Comparison of ENCODE assay signal across 36 mouse cellular contexts in the genomic region with DNA sequence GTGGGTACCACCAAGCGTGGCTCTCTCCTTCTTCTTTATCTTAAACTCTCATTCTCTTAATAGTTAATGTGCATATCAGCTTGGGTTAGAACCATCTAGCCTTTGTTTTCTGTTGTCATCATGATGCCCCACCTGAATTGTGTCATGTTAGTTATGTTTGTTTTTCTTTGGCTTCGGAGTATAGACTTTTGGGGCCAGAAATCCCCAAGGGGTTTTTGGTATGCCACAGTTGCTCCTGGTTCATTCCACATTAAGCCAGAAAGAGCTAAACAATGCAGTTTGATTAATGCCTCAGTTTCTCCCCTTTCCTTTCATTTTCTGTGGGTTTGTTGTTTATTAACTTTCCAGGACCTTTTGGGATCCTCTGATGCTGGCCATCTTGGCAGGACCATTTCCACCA. TPM values are rescaled to one million over a fixed set of nuclear protein-coding genes. Genes with fewer than 3 reads are reported as not detected.
"Had no signal": no experiment of that assay in that cellular context is flagged by ENCODE, and none has a peak within 500 bp of the region (broad histone marks: within the 10 kb centered on the region; RNA-seq: fewer than 3 reads in every experiment).

No protein-coding gene starts in this region.

- H3K9me3 ChIP-seq: limb, embryonic 10.5 days; limb, embryonic 12.5 days; limb, embryonic 13.5 days; limb, embryonic 15.5 days; liver, embryonic 12.5 days; liver, embryonic 13.5 days; liver, embryonic 15.5 days; lung, embryonic 15.5 days; midbrain, embryonic 10.5 days; midbrain, embryonic 12.5 days; midbrain, embryonic 13.5 days; midbrain, embryonic 15.5 days; neural tube, embryonic 12.5 days had no signal

- H3K4me1 ChIP-seq: limb, embryonic 10.5 days; limb, embryonic 12.5 days; limb, embryonic 13.5 days; liver, embryonic 12.5 days; liver, embryonic 13.5 days; liver, embryonic 15.5 days; lung, embryonic 15.5 days; megakaryocyte, embryonic 14.5 days; midbrain, embryonic 10.5 days; midbrain, embryonic 12.5 days; midbrain, embryonic 13.5 days; midbrain, embryonic 15.5 days; neural tube, embryonic 12.5 days had no signal

- H3K9ac ChIP-seq: limb, embryonic 12.5 days; limb, embryonic 13.5 days; limb, embryonic 15.5 days; liver, embryonic 12.5 days; liver, embryonic 13.5 days; liver, embryonic 14.5 days; liver, embryonic 15.5 days; lung, embryonic 14.5 days; lung, embryonic 15.5 days; midbrain, embryonic 12.5 days; midbrain, embryonic 13.5 days; midbrain, embryonic 15.5 days; neural tube, embryonic 12.5 days had no signal

- DNase-seq: left cerebral cortex, postnatal 4 days; liver; liver, embryonic 13.5 days; lung, adult 18-20 months; lung, adult 2 months; lung, embryonic 14.5 days; lung, postnatal 10 days; lung, postnatal 14 days; lung, postnatal 36 days; lung, postnatal 4 days; midbrain, embryonic 14.5 days had no signal

- H3K27ac ChIP-seq: limb, embryonic 10.5 days; limb, embryonic 12.5 days; limb, embryonic 13.5 days; limb, embryonic 15.5 days; liver, embryonic 12.5 days; liver, embryonic 13.5 days; liver, embryonic 14.5 days; liver, embryonic 15.5 days; lung, embryonic 15.5 days; macrophage; midbrain, embryonic 10.5 days; midbrain, embryonic 12.5 days; midbrain, embryonic 13.5 days; midbrain, embryonic 15.5 days; neural tube, embryonic 12.5 days had no signal

- H3K27me3 ChIP-seq: limb, embryonic 12.5 days; limb, embryonic 13.5 days; limb, embryonic 15.5 days; liver, embryonic 12.5 days; liver, embryonic 13.5 days; liver, embryonic 15.5 days; lung, embryonic 15.5 days; megakaryocyte, embryonic 14.5 days; midbrain, embryonic 12.5 days; midbrain, embryonic 13.5 days; midbrain, embryonic 15.5 days; neural tube, embryonic 12.5 days had no signal

- H3K4me2 ChIP-seq: limb, embryonic 12.5 days; limb, embryonic 13.5 days; limb, embryonic 15.5 days; liver, embryonic 11.5 days; liver, embryonic 12.5 days; liver, embryonic 13.5 days; liver, embryonic 15.5 days; lung, embryonic 14.5 days; lung, embryonic 15.5 days; midbrain, embryonic 11.5 days; midbrain, embryonic 12.5 days; midbrain, embryonic 13.5 days; midbrain, embryonic 15.5 days; neural tube, embryonic 12.5 days had no signal

- H3K4me3 ChIP-seq: limb, embryonic 10.5 days; limb, embryonic 12.5 days; limb, embryonic 13.5 days; limb, embryonic 15.5 days; liver, embryonic 12.5 days; liver, embryonic 13.5 days; liver, embryonic 15.5 days; lung, embryonic 15.5 days; megakaryocyte, embryonic 14.5 days; midbrain, embryonic 10.5 days; midbrain, embryonic 12.5 days; midbrain, embryonic 13.5 days; midbrain, embryonic 15.5 days; myocyte; neural tube, embryonic 12.5 days had no signal

- ATAC-seq: liver, embryonic 12.5 days; lung, postnatal 0 days; midbrain, embryonic 13.5 days; midbrain, embryonic 15.5 days; midbrain, embryonic 16.5 days had no signal

- H3K36me3 ChIP-seq: liver, embryonic 12.5 days; liver, embryonic 13.5 days; liver, embryonic 15.5 days; lung, embryonic 15.5 days; midbrain, embryonic 10.5 days; midbrain, embryonic 12.5 days; midbrain, embryonic 13.5 days; midbrain, embryonic 15.5 days; neural tube, embryonic 12.5 days had no signal

RNA-seq across cellular contexts. Expression of gene Capns2, which starts 7.2 kb away (rescaled TPM):
- total RNA-seq: megakaryocyte-erythroid progenitor cell, adult 5-6 weeks had no signal
- polyA plus RNA-seq: liver, adult 2 months; liver, embryonic 12.5 days; liver, embryonic 13.5 days; liver, embryonic 16.5 days; lung, postnatal 0 days; macrophage had no signal

RNA-seq across cellular contexts. Expression of gene Slc6a2, which starts 51.4 kb away (rescaled TPM):
- total RNA-seq: liver, adult 2 months; megakaryocyte, adult 5-6 weeks; megakaryocyte-erythroid progenitor cell, adult 5-6 weeks had no signal
- polyA plus RNA-seq: liver, adult 2 months; liver, embryonic 12.5 days; liver, embryonic 13.5 days; liver, embryonic 16.5 days; macrophage; midbrain, embryonic 10.5 days; midbrain, embryonic 11.5 days; neural tube, embryonic 11.5 days had no signal
